Mouse (Mus musculus) cerebellum, adult 9-11 months (tissue): ENCODE measurements around the gene Fam193a.

Experiments used
- DNase-seq: peaks from one replicate; pipeline ENCODE4 v3.0.0; 2022

The Fam193a gene

GRCm38 (mm10) chr5:34525663-34526476 lies 156.1 kb downstream of the Fam193a start, which contains the start of gene Sh3bp2:
TSS of gene Sh3bp2 (plus strand) at chr5:34525838.
- peak; percentile 83 for DNase-seq

DNA sequence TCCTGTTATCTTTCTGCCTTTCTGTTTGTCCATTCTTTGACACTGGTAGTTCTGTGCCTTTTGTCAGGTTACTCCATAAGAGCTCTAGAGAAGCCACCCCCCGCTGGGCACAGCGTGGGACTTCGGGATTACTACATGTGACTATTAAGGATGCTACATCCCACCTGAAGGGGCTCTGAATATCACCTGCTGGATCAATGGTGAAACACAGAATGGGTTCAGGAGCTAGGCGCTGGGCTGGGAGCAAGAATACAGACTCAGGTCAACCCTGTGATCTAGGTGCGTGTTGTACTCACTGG lies 156.7 kb downstream of the Fam193a start:
- DNase-seq, result no peak

DNA sequence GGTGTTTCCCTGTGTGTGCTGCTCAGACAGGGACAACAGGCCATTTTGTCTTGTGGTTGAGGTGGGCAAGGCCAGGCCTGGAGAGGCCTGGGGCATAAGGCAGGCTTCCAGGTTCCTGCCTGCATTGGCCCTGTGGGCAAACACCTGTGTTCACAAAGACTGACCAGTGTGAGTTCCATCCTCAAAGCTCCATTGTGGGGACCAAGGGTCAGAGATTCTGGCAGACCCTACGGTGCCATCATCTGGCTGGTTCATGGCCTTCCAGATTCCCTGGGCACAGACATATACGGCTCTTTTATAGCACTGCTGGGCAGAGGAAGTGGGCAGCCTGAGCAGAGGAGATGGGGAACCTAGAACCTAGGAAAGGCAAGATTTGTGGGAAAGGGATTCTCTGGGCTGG lies 157.6 kb downstream of the Fam193a start:
- DNase-seq, result no peak

- no peak for DNase-seq
Observed at GRCm38 (mm10) chr5:34528724-34529123, 159.0 kb downstream of the Fam193a start.

DNA sequence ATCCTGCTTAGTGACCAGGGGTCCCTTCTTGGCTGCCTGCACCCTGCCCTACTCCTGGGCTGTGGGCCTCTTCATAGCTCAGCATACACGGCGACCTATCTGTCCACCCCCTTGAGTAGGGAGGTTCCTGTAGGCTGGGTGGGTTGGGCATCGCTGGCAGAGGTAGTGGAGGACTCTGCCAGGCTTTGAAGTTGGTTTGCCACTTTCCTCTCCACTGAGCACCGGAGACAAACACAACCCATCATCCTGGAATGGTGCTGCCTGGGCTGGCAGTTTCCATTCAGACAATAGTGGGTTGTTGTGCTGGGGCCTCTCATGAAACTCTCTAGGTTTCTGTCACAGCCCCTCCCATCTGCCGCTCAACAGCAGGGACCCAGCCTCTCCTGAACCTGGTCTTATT lies 160.4 kb downstream of the Fam193a start:
- no peak for DNase-seq

GRCm38 (mm10) chr5:34530687-34531086 lies 161.0 kb downstream of the Fam193a start:
- DNase-seq, result no peak

DNA sequence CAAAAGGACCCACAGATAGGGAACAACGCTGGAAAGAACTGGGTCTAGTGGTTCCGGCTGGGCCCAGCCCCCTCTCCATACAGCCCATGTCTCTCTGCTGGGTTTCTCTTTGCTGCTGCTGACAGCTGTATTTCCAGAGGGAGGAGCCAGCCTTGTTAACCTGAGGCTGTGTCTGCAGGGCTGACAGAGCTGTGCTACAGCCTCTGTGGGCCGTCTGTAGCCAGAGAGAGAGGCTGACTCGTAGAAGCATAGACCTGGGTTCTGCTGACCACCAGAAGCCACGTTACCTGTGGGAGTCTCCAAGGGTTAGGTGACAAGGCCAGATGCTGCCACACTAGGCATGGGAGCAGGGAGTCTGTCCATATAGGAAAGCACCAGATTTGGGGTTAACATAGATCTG lies 163.3 kb downstream of the Fam193a start:
- no peak for DNase-seq

- DNase-seq, result peak; percentile 32
Observed at GRCm38 (mm10) chr5:34533820-34534219, 164.1 kb downstream of the Fam193a start.

DNA sequence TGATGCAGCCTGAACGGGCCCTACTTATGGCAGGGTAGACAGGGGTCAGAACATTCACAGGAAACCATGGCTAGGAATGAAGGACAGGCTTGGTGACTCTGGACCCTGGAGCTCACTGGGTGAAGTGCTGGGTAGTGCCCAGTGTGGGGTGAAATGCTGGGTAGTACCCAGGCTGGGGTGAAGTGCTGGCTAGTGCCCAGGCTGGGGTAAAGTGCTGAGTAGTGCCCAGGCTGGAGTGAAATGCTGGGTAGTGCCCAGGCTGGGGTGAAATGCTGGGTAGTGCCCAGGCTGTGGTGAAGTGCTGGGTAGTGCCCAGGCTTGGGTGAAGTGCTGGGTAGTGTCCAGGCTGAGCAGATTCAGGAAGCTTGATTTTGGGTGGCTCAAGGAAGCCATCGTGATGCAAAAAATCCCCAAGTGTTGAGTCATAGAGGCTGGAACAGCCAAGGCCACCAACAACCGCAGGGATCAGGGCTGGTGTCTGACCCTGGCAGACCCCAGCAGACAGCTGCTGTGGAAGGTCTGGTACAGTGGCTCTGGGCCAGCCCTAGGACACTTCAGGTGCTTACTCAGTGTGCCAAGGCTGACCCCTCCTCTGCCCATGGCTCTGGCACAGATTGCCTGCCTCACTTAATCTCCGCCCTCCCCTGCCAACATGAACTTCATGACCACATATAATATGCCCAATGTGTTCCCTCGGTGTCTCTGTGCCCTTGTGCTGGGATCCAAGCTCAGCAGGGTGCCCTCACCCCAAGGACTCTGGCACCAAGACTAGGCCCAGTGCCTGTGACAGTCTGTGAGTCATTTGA lies 165.2 kb downstream of the Fam193a start:
- DNase-seq, result no peak

DNA sequence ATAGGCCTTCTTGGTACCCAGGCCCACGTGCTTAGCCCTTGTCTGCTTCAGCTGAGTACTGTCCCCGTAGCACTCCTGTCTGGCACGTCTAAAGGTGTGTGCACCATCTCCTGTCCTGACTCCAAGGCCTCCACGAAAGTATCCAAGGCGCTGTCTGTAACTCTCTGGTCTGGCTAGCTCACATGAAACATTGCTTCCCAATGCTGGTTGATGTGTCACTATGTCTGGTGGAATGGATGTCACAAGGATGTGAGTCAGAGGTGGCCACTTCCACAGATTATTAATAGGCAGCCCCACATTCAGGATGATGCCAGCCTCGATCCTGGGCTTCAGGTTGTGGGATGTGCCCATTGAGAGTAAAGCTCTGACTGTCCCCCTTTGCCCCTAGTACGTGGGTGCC lies 166.1 kb downstream of the Fam193a start:
- DNase-seq, result no peak
